Mouse (Mus musculus) spleen, embryonic (tissue): ENCODE measurements at regions not wholly inside any gene's neighbourhood (a gene's known extent, or its start where the extent isn't known, plus 50 kb on each side); places are given as distances from the start of the nearest gene placed in this dataset.
"Not testable (repeated sequence)": the region's sequence is repeated elsewhere in the genome, so short reads cannot be mapped to it uniquely, and the experiment has no call there.

Experiments
- CTCF ChIA-PET: fragments of 350-600 bp; sonication (Branson Sonifier 250); formaldehyde crosslinking; loops from one replicate; lab custom pipeline; 2022; lab: Charles Lee

- CTCF ChIA-PET, result no interaction called here
These were observed 221.8 kb upstream of the Tmprss15 start for GRCm38 (mm10) chr16:79312702-79313101.

- CTCF ChIA-PET, result no interaction called here
These were observed 217.6 kb upstream of the Tmprss15 start for GRCm38 (mm10) chr16:79308541-79308940.

GRCm38 (mm10) chr16:79296621-79297020 is 205.7 kb upstream of the Tmprss15 start:
- CTCF ChIA-PET, result not testable (repeated sequence)

- CTCF ChIA-PET, result no interaction called here
These were observed 188.1 kb upstream of the Tmprss15 start for GRCm38 (mm10) chr16:79279006-79279405.

- CTCF ChIA-PET, result no interaction called here
These were observed 165.6 kb upstream of the Tmprss15 start for GRCm38 (mm10) chr16:79256525-79256924.

GRCm38 (mm10) chr16:79256084-79256483 is 165.2 kb upstream of the Tmprss15 start:
- CTCF ChIA-PET, result no interaction called here

GRCm38 (mm10) chr16:79240857-79241491 is 150.1 kb upstream of the Tmprss15 start:
- CTCF ChIA-PET, result no interaction called here

- CTCF ChIA-PET, result no interaction called here
These were observed 149.3 kb upstream of the Tmprss15 start for GRCm38 (mm10) chr16:79240191-79240590.

- CTCF ChIA-PET, result no interaction called here
These were observed 100.3 kb upstream of the Tmprss15 start for GRCm38 (mm10) chr16:79191196-79191595.

GRCm38 (mm10) chr16:79186471-79186870 is 95.6 kb upstream of the Tmprss15 start:
- CTCF ChIA-PET, result no interaction called here

GRCm38 (mm10) chr16:79182474-79182873 is 91.6 kb upstream of the Tmprss15 start:
- CTCF ChIA-PET, result no interaction called here

GRCm38 (mm10) chr16:79177299-79177999 is 86.6 kb upstream of the Tmprss15 start:
- CTCF ChIA-PET, result no interaction called here

GRCm38 (mm10) chr16:79176832-79177243 is 85.9 kb upstream of the Tmprss15 start:
- CTCF ChIA-PET, result no interaction called here

GRCm38 (mm10) chr16:79168193-79168592 is 77.3 kb upstream of the Tmprss15 start:
- CTCF ChIA-PET, result no interaction called here

GRCm38 (mm10) chr16:79142813-79143212 is 51.9 kb upstream of the Tmprss15 start:
- CTCF ChIA-PET, result no interaction called here
